Mouse (Mus musculus) telencephalon, adult 2 months (tissue): ENCODE results near the gene Cxcr1.
"Not testable (repeated sequence)": the region's sequence is repeated elsewhere in the genome, so short reads cannot be mapped to it uniquely, and the experiment has no call there.

Source experiments
- DNase-seq: peaks from one replicate; pipeline ENCODE4 v3.0.0-alpha.2; 2011; ENCODE audit warnings: low read depth, low spot score

The Cxcr1 gene

GRCm38 (mm10) chr1:74196621-74197419 is 2.4 kb upstream of the Cxcr1 start:
- no peak for DNase-seq

DNA sequence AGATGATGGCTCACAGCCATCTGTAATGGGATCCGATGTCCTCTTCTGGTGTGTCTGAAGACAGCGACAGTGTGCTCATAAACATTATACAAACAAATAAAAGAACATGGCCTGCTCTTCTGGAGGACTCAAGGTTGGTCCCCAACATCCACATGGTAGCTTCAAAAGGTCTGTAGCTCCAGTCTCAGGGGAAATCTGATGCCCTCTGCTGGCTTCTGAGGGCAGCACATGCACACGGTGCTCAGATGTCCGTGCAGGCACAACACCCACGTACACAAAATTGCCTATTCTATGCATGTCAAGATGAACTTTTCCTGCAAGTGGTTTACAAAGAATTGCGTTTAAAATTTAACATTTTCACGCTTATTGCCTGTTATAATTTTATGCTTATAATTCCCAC is 1.5 kb upstream of the Cxcr1 start:
- no peak for DNase-seq

DNA sequence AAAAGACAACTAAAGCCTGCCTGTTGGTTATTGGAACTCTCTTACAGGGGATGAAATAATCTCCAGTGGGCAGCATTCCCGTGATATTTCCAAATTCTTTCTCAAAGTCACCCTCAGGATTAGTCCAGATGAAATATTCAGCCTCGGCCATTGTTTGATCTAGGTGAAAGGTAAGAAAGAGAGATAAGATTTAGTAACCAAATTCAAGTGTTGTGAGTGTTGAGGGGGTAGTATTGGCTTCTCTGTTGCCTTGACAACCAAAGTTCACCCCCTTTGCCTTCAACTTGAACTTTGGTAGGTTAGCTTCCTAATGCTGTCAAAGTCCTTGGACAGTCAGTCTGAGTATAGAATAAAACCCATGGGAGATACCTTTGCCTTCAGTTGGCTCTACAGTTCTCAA is 1.7 kb downstream of the Cxcr1 start:
- no peak for DNase-seq

- no peak for DNase-seq
Measured at GRCm38 (mm10) chr1:74190471-74190870, 4.0 kb downstream of the Cxcr1 start.

GRCm38 (mm10) chr1:74183006-74183405 is 11.4 kb downstream of the Cxcr1 start:
- DNase-seq: no peak

GRCm38 (mm10) chr1:74181462-74181861 is 13.0 kb downstream of the Cxcr1 start:
- DNase-seq: no peak

DNA sequence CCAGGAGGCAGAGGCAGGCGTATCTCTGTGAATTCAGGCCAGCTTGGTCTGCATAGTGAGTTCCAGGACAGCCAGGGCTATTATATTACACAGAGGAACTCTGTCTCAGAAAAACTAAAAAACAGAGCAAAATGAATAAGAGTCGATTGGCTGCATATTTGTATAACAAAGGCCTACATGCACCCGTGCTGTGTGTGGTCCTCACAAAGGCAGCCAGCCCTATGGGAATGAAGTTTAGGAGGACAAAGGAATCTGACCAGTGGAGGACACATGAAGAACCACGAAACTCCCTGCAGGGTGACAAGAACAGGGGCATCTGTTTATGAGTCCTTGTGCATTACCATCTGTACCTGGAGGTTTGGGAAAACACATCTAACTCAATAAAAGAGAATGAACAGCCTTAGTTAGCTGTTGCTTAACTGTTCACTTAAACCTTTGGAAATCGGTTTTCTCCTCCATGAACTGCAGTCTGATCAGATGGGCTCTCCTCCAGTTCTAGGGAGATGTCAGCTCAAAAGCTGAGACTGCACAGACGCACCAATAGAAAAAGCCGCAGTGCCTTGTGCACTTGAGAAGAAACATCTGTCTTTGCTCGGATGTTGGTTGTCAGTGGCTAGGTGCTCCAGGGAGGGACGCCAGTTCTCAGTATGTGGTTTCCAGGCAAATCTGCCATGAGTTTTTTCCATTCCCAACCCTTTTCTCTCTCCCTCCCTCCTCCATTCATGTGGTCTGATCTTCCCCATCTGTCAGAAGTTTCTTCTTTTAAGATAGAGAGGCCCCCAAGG is 14.6 kb downstream of the Cxcr1 start:
- no peak for DNase-seq

GRCm38 (mm10) chr1:74178618-74179017 is 15.8 kb downstream of the Cxcr1 start:
- DNase-seq: no peak

- DNase-seq: no peak
Measured at GRCm38 (mm10) chr1:74175731-74176130, 18.7 kb downstream of the Cxcr1 start.

GRCm38 (mm10) chr1:74172722-74173121 is 21.7 kb downstream of the Cxcr1 start:
- no peak for DNase-seq

DNA sequence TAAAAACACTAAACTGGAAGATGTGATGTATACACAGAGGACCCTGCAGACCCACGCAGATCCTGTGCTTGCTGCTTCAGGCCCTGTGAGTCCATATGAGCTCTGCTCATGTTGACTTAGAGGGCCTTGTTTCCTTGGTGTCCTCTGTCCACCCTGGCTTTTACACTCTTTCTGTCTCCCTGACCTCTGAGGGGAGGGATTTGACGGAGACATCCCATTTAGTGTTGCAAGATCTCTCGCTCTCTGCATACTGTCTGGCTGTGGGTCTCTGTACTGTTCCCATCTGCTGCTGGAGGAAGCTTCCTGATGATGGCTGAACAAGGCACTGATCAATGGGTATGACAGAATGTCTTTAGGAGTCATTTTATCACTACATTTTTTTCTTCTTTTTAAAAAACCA is 24.7 kb downstream of the Cxcr1 start:
- no peak for DNase-seq

- DNase-seq: no peak
Measured at GRCm38 (mm10) chr1:74167136-74167535, 27.3 kb downstream of the Cxcr1 start.

DNA sequence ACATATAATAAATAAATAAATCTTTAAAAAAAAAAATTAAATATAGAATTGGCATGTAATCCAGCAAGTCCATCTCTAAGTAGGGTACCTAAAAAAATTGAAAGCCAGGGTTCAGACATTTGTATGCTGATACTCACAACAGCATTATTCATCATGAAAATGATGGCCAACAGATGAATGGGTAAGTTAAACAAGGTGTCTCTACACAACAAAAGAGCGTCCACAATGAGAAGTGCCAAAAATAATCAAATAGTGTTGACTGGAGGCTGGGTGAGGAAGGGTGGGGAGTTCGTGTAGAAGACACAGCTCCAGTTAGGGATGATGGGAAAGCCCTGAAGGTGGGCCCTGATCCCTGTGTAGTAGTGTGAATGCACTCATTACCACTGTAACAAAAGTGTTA is 34.4 kb downstream of the Cxcr1 start:
- DNase-seq: no peak

- not testable (repeated sequence) for DNase-seq
Measured at GRCm38 (mm10) chr1:74159613-74160012, 34.8 kb downstream of the Cxcr1 start.

GRCm38 (mm10) chr1:74156381-74156910 is 38.0 kb downstream of the Cxcr1 start:
- no peak for DNase-seq

DNA sequence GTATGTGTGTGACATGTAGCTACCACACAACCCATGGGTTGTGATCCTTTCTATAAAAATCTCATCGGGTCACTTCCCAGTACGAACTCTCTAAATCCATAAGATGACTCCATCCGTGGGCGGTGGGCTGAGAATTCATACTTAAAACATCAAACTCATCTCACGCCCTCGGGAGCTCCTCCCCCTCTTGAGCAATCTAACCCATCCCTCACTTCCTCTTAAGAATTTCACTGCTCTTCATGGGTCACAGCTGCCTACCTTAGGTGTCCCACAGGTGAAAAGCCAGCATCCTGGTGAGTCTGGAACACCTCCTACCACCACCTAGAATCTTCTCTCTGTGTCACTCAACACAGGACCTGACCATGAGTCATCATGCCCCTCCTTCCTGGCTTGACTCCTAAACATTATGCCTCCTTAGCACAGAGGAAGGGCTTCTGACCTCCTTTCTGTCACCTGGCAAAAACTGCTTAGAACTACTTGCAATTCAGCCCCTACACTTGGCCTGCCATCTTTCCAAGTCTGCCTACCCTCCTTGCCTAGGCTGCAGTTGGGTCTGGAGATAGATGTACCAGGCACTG is 38.9 kb downstream of the Cxcr1 start:
- DNase-seq: no peak

DNA sequence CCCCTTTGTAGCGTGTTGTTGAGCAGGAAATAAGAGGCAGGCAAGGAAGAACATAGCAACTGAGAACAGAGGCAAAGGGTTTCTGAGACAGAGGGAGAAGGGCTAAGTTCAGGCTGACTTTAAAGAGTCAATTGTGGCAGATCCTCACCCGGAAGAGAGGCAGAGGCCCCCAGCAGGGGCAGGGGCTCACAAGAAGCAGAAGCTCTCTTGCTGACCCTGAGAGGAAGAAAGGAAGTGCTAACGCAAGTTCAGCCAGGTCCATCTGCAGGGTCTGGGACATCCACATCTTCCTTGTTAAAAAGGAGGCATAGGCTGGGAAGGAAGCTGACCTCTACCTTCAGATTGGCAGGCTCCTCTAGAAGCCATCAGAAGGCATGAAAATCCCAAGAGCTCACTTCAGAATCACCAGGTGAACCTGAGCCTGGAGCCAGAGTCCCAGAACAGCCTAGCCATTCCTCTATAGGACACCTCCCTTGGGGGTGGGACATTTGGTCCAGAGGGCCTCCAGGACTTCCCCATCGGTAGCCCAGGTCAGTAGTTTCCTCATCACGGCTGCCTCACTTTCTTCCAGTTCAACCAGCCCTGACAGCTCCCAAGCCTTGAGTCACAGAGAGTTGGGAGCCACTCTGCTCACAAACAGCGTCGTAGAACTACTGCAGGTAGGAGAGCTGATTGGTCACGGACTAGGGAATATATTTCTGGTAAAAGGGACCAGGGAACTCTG is 40.8 kb downstream of the Cxcr1 start, which contains the start of gene Cxcr2:
Cxcr2 (plus strand) TSS at position 529 of the 724 bp plus-strand sequence.
- no peak for DNase-seq

GRCm38 (mm10) chr1:74151091-74151490 is 43.3 kb downstream of the Cxcr1 start:
- no peak for DNase-seq

GRCm38 (mm10) chr1:74150101-74150500 is 44.3 kb downstream of the Cxcr1 start:
- DNase-seq: no peak

DNA sequence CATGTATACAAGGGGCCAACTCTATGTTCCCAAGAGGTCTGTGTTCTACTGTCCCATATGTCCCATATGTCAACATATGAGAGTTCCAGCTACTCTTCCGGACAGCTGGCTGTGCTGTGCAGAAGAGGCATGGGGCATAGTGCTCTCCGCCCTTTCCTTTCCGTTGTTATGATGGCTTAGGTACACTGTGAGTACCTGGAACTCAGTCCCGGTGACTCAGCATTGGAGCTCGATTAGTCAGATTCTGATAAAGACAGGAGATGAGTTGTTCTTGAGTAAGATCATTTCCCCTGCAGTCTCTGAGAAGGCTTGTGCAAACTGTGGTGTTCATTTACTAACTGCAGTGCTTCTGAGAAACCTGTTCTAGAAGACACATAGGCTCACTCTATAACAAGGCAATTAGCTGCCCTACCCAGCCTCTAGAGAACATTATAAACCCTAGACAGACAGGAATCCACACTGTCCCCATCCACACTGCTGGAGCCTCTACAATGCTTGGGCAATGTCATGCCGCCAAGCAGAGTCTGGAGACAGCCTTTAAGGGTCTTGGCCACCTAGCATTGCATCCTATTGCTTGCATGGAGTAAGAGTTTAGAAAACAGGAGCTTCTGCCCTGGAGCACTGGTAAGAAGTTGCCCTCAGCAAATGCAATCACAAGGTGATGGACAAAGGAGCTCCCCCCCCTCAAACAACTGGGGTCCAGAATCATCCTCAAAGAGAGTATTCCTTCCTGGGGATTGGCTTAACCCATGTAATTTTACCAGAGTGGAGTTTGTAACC is 45.1 kb downstream of the Cxcr1 start:
- no peak for DNase-seq
